Mouse (Mus musculus) v-Abl transformed pro-B cells (cell line): ENCODE measurements at regions not wholly inside any gene's neighbourhood (a gene's known extent, or its start where the extent isn't known, plus 50 kb on each side); places are given as distances from the start of the nearest gene placed in this dataset.

ENCODE experiments used
- in situ Hi-C, 2 experiments: fragments of 400-800 bp; cut with MboI; formaldehyde crosslinking; loops; one replicate each; pipeline ENCODE4 v1.15.1; 2025; ENCODE audit not compliant: unreplicated experiment in 2 of 2

- in situ Hi-C loops, result no loop called here
Observed at GRCm38 (mm10) chr2:34043064-34043463, 155.3 kb upstream of the Mvb12b start.

- in situ Hi-C loops, result no loop called here
Observed at GRCm38 (mm10) chr2:34042336-34042735, 154.6 kb upstream of the Mvb12b start.

DNA sequence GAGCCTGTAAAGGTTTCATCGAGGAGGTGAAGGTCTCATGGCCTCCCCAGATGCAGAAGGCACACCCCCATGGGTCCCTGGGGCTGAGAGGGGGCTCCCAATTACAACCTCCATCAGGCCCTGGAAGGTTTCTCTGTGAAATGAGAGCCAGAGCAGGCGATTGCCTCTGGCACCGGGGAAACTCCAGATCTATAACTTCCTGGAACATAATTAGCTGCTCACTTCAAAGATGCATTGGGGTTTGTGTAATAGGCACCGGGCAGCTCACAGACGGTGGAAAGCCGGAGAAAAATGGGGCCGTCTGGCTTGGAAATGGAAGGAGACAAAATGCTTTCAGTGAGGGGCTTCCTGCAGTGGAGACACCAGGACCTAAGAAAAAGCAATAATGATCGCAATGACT, 151.2 kb upstream of the Mvb12b start:
- in situ Hi-C loops, result no loop called here

DNA sequence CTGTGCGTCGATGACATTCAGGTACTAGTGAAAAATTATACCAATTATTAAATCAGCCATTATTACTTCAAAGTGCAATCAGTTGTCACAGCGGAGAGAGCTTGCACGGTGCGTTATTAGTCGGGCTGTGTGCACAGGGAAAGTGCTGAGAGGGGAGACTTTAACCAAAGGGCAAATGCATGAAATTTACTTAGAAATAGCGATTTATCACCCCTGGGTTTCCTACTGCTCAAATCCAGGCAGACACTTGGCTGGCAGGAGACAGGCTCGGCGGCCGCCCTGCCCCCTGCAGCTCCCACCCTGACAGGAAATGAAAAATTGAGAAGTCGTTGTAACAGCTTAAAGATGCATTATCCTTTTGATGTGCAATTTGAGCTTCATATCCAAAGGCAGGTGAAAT, 145.5 kb upstream of the Mvb12b start:
- in situ Hi-C loops, result no loop called here

DNA sequence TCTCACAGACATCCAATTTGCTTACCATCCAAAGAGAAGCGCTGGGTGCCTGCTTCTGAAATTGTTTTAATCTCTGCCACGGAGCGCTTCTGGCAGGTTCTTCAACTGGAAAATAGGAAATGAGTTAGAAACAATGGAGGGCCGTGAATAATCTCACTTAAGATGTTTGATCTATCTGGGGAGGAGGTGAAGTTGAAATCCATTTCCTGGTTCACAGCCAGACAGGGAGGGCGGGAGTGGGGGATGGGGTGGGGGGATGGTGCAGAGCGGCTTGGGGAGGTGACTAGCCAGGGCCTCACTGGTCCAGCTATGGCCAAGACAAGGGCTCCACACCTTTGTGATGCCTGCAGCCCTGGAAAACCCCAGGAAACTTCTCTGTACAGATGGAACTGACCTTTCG, 143.7 kb upstream of the Mvb12b start:
- in situ Hi-C loops, result no loop called here

GRCm38 (mm10) chr2:34031001-34031412, 143.3 kb upstream of the Mvb12b start:
- in situ Hi-C loops, result no loop called here

DNA sequence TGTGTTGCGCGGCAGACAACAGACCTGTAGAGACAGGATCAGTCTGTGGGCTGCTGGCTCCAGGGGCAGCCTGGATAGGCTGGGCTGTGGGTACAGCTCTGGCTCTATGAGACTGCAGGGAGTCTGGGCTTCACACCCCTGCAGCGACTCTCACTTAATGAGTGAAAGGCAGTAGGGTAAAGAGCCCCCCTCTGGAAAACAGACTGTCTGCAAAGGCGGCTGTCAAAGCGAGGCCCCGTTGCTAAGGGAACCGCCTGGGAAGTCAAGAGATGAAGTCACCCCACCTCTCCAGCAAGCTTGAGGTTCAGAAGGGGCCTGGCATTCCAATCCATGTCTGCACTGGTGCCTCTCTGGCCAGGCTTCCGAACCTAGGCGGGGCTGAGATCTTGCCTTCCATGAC, 139.7 kb upstream of the Mvb12b start:
- in situ Hi-C loops, result loop anchor here (5.0 to 10.0 kb wide), 3 partner anchors 487 to 615 kb away; no protein-coding TSS in a partner anchor

GRCm38 (mm10) chr2:34026566-34027360, 139.0 kb upstream of the Mvb12b start:
- in situ Hi-C loops, result loop anchor here (5.0 to 10.0 kb wide), 3 partner anchors 488 to 616 kb away; no protein-coding TSS in a partner anchor

- in situ Hi-C loops, result loop anchor here (5.0 to 10.0 kb wide), 3 partner anchors 489 to 616 kb away; no protein-coding TSS in a partner anchor
Observed at GRCm38 (mm10) chr2:34025715-34026360, 138.1 kb upstream of the Mvb12b start.

DNA sequence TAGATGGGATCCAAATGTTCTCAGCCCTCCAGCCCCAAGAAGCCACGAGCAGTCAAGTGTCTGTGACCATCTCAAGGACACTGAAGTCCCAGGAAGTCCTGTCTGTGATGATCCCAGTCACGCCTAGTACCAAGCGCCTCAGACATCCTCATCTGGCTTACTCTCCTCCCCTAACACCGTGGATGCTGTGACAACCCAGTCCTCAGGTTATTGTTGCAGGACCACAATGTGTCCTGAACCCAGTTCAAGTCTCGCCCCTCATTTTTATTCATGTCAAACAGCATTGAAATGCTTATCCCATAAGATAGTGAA, 129.4 kb upstream of the Mvb12b start:
- in situ Hi-C loops, result no loop called here

GRCm38 (mm10) chr2:34016350-34017141, 128.8 kb upstream of the Mvb12b start:
- in situ Hi-C loops, result no loop called here

DNA sequence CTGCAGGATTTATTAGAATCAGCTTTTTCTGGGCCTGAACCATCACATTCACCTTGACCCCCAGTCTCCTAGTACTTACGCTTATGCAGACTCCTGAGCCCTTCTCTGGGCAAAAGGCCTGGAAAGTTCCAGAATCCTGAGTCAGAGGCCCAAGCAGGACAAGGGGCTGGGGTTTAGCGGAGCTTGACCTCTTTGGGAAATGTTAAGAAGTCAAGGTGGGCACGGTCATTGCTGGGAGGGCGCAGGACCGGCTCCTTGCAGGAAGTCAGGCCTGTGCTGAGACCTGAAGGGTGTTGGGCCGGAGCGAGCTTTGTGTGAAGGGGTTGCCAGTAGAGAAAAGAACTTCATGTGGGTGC, 127.9 kb upstream of the Mvb12b start:
- in situ Hi-C loops, result no loop called here

DNA sequence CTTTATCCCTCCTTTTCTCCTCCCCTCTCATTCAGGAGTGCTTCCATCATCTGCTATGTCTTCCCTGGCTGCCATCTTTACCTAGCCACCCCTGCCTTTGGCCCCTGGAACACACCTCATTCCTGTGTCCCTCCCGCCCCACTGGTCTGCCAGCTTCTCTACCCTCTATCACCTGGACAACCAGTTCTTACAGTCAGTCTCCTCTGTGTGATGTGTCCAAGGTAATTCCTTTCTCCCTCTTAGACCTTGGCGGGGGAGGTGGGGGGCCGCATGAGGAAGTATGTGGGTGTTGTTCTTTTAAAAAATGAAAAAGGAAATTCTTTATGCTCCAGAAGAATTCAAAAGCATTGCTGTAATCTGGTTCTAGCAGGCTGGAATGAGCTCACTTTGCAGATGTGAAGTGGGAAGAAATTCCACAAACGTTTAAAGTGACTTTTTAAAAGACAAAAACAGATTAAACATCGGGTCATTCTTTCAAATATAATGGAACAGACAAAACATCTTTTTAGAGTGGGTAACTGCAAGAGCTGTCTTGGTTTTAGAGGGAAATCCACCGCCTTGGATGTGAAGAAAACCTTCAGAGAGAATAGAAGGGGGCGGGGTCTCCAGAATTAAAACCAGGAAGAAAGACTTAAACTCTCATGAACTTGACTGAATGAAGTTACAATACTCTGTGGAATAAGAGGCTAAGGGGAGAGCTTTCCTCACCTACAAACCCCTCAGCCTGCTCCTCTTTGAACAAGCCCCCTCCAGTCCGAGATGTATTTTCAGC, 127.3 kb upstream of the Mvb12b start:
- in situ Hi-C loops, result no loop called here

- in situ Hi-C loops, result no loop called here
Observed at GRCm38 (mm10) chr2:34010166-34010565, 122.4 kb upstream of the Mvb12b start.

- in situ Hi-C loops, result no loop called here
Observed at GRCm38 (mm10) chr2:34007916-34008315, 120.2 kb upstream of the Mvb12b start.

GRCm38 (mm10) chr2:33997106-33997505, 109.4 kb upstream of the Mvb12b start:
- in situ Hi-C loops, result loop anchor here in 1 of 2 experiments (25.0 kb wide), 1 partner anchor 510 kb away; no protein-coding TSS in a partner anchor

DNA sequence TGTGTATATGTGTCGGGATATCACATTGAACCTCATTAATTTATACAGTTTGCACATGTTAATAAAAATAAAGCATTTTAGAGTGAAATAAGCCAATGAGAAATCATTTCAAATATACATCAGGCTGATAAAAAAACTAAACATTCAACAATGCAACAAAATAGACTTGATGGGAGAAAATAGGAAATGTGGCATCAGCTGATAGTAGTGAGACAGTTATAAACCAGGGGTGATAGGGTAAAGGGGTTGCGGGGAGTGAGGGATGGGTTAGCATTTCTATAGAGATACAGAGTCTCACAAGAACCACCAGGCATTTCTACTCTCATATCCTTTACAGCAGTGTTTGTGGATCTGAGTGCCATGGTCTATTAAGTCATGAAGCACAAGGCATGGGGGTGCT, 108.6 kb upstream of the Mvb12b start:
- in situ Hi-C loops, result loop anchor here in 1 of 2 experiments (25.0 kb wide), 1 partner anchor 509 kb away; no protein-coding TSS in a partner anchor

- in situ Hi-C loops, result loop anchor here in 1 of 2 experiments (25.0 kb wide), 1 partner anchor 504 kb away; no protein-coding TSS in a partner anchor
Observed at GRCm38 (mm10) chr2:33991299-33991698, 103.6 kb upstream of the Mvb12b start.

- in situ Hi-C loops, result loop anchor here in 1 of 2 experiments (25.0 kb wide), 1 partner anchor 503 kb away; no protein-coding TSS in a partner anchor
Observed at GRCm38 (mm10) chr2:33990711-33991110, 103.0 kb upstream of the Mvb12b start.
